Mouse (Mus musculus) CH12F3 (cell line): ENCODE measurements around the gene Nmi.

Experiments
- in situ Hi-C: fragments of 300-500 bp; cut with MboI; formaldehyde crosslinking; loops from 2 replicates; pipeline ENCODE4 v1.14.3; 2020; ENCODE audit warnings: low sequenced_read_pairs

Gene Nmi

GRCm38 (mm10) chr2:51948105-51948830 lies 25.0 kb downstream of the Nmi start:
- in situ Hi-C loops = no loop called here

- in situ Hi-C loops = no loop called here
These were observed 27.5 kb downstream of the Nmi start for GRCm38 (mm10) chr2:51945812-51946211.

- in situ Hi-C loops = no loop called here
These were observed 31.5 kb downstream of the Nmi start for GRCm38 (mm10) chr2:51941832-51942231.

GRCm38 (mm10) chr2:51938750-51939149 lies 34.5 kb downstream of the Nmi start:
- in situ Hi-C loops = no loop called here

GRCm38 (mm10) chr2:51937004-51937403 lies 36.3 kb downstream of the Nmi start:
- in situ Hi-C loops = no loop called here

GRCm38 (mm10) chr2:51936585-51936984 lies 36.7 kb downstream of the Nmi start:
- in situ Hi-C loops = no loop called here

GRCm38 (mm10) chr2:51935921-51936320 lies 37.4 kb downstream of the Nmi start:
- in situ Hi-C loops = no loop called here

- in situ Hi-C loops = no loop called here
These were observed 38.5 kb downstream of the Nmi start, which contains the start of gene Rbm43 for GRCm38 (mm10) chr2:51934574-51935334. Gene Rbm43, minus strand, starts transcription at chr2:51935163.

GRCm38 (mm10) chr2:51933341-51934134 lies 39.8 kb downstream of the Nmi start:
- in situ Hi-C loops = no loop called here

GRCm38 (mm10) chr2:51931241-51931640 lies 42.1 kb downstream of the Nmi start:
- in situ Hi-C loops = no loop called here

GRCm38 (mm10) chr2:51914944-51915680 lies 58.2 kb downstream of the Nmi start:
- in situ Hi-C loops = loop anchor here (25.0 kb wide), 1 partner anchor 1603 kb away; no protein-coding TSS in a partner anchor

- in situ Hi-C loops = loop anchor here (25.0 kb wide), 1 partner anchor 1602 kb away; no protein-coding TSS in a partner anchor
These were observed 58.8 kb downstream of the Nmi start for GRCm38 (mm10) chr2:51914532-51914931.

GRCm38 (mm10) chr2:51912740-51913139 lies 60.6 kb downstream of the Nmi start:
- in situ Hi-C loops = loop anchor here (25.0 kb wide), 1 partner anchor 1600 kb away; no protein-coding TSS in a partner anchor

GRCm38 (mm10) chr2:51911864-51912263 lies 61.4 kb downstream of the Nmi start:
- in situ Hi-C loops = loop anchor here (25.0 kb wide), 1 partner anchor 1600 kb away; no protein-coding TSS in a partner anchor

- in situ Hi-C loops = loop anchor here (25.0 kb wide), 1 partner anchor 1595 kb away; no protein-coding TSS in a partner anchor
These were observed 65.7 kb downstream of the Nmi start for GRCm38 (mm10) chr2:51907538-51908110.

- in situ Hi-C loops = loop anchor here (25.0 kb wide), 1 partner anchor 1593 kb away; no protein-coding TSS in a partner anchor
These were observed 67.7 kb downstream of the Nmi start for GRCm38 (mm10) chr2:51905637-51906036.
